Mouse (Mus musculus) Muller cell, postnatal 12 days (primary cell): ENCODE results near the gene Alyref2.
A peak's percentile ranks its signal among the peaks of the same experiment; 100 is the strongest.

ENCODE experiments used
- DNase-seq: peaks from one replicate; pipeline ENCODE4 v3.0.0-alpha.2; 2015; ENCODE audit errors: inconsistent ontology term

The Alyref2 gene

DNA sequence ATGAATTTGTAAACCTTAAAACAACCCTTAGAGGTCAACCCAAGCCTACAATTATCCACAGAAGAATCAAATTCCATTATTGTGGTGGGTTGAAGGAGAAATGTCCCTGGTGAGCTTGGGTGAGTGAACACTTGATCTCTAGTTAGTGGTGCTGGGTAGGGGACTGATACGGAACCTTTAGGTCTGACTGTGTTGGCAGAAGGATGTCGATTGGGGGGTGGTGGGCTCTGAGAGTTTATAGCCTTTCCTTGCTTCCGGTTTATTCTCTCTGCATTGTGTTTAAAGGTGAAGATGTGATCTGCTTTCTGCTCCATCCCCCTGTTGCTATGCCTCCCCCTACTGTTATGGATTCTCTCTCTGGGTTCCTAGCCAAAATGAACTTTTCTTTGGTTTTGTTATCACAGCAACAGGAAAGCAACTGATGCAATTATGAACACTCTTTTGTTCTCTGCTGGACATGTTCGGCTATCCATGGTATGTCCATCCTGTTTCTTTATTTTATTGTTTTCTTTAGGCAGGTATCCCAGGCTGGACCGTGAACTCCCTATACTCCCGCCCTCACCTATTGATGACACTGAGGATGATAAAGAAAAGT lies 2.2 kb upstream of the Alyref2 start:
- DNase-seq = no peak

GRCm38 (mm10) chr1:171501636-171502080 lies 1.6 kb upstream of the Alyref2 start:
- peak; percentile 77 for DNase-seq

GRCm38 (mm10) chr1:171502388-171503249 lies 659 bp upstream of the Alyref2 start:
- DNase-seq = peak; percentile 97

GRCm38 (mm10) chr1:171503592-171504291 lies 464 bp downstream of the Alyref2 start:
- DNase-seq = no peak

- DNase-seq = no peak
Measured at GRCm38 (mm10) chr1:171504586-171504985, 1.3 kb downstream of the Alyref2 start.

GRCm38 (mm10) chr1:171513234-171513633 lies 10.0 kb downstream of the Alyref2 start:
- no peak for DNase-seq

- DNase-seq = no peak
Measured at GRCm38 (mm10) chr1:171513760-171514159, 10.5 kb downstream of the Alyref2 start.

GRCm38 (mm10) chr1:171515039-171515438 lies 11.8 kb downstream of the Alyref2 start:
- no peak for DNase-seq

GRCm38 (mm10) chr1:171515557-171515956 lies 12.3 kb downstream of the Alyref2 start:
- DNase-seq = no peak

GRCm38 (mm10) chr1:171531367-171531766 lies 28.1 kb downstream of the Alyref2 start:
- no peak for DNase-seq

DNA sequence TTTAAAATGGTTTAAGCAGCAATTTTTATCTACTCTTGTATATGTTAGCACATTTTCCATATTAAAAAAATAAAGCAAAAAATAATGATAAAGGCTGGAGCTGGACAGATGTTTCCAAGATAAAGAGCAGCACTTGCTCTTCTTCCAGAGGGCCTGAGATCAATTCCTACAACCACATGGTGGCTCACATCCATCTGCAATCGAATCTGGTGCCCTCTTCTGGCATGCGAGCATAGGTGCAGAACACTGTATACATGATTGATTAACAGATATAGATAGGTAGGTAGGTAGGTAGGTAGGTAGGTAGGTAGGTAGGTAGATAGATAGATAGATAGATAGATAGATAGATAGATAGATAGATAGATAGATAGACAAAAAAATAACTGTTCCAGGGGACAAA lies 29.6 kb downstream of the Alyref2 start:
- DNase-seq = no peak

GRCm38 (mm10) chr1:171534557-171534956 lies 31.3 kb downstream of the Alyref2 start:
- no peak for DNase-seq

DNA sequence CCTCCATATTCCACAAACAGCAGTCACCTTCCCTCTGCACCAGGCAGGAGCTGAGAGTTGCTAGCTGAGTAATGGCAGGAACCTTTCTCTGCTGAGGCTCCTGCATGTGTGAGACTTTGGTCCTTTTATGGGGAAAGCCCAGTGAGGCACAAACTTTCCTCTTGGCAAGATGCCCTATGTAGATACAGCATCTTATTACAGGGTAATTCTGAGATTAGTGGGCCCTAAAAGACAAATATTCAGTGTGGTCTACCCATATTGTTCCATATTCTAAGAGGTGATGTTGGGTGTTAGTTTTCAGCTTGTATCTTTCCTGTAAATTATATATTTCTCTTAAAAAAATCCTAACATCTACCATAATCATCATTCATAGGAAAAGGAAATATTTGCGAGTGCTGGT lies 31.9 kb downstream of the Alyref2 start, which contains the start of gene Itln1:
Itln1 (minus strand) TSS at position 101 of the 400 bp plus-strand sequence.
- no peak for DNase-seq

- no peak for DNase-seq
Measured at GRCm38 (mm10) chr1:171540694-171541093, 37.4 kb downstream of the Alyref2 start.

- DNase-seq = no peak
Measured at GRCm38 (mm10) chr1:171551326-171551725, 48.0 kb downstream of the Alyref2 start.

- DNase-seq = no peak
Measured at GRCm38 (mm10) chr1:171552230-171552629, 49.0 kb downstream of the Alyref2 start.

- DNase-seq = no peak
Measured at GRCm38 (mm10) chr1:171553359-171554341, 50.4 kb downstream of the Alyref2 start.
